Mouse (Mus musculus) right cerebral cortex, adult 2 months (tissue): ENCODE measurements around the gene Clec11a.

Experiments used
- DNase-seq, 2 experiments: peaks; one replicate each; pipeline ENCODE4 v3.0.0; 2021 to 2022; ENCODE audit warnings: low spot score in 2 of 2

The Clec11a gene

GRCm38 (mm10) chr7:44280959-44281358, 25.7 kb downstream of the Clec11a start:
- no peak for DNase-seq

- peak; percentile 55 to 63 for DNase-seq
Observed at GRCm38 (mm10) chr7:44277250-44277622, 29.5 kb downstream of the Clec11a start.

GRCm38 (mm10) chr7:44276461-44277249, 30.0 kb downstream of the Clec11a start:
- no peak for DNase-seq

GRCm38 (mm10) chr7:44275546-44275945, 31.2 kb downstream of the Clec11a start:
- DNase-seq, result no peak

- DNase-seq, result no peak
Observed at GRCm38 (mm10) chr7:44274096-44274495, 32.6 kb downstream of the Clec11a start.

GRCm38 (mm10) chr7:44273446-44273845, 33.3 kb downstream of the Clec11a start:
- no peak for DNase-seq

GRCm38 (mm10) chr7:44272546-44272945, 34.2 kb downstream of the Clec11a start:
- DNase-seq, result no peak

GRCm38 (mm10) chr7:44271309-44271708, 35.4 kb downstream of the Clec11a start:
- DNase-seq, result no peak

- no peak for DNase-seq
Observed at GRCm38 (mm10) chr7:44269397-44269796, 37.3 kb downstream of the Clec11a start.

GRCm38 (mm10) chr7:44268117-44268516, 38.6 kb downstream of the Clec11a start:
- no peak for DNase-seq

- DNase-seq, result peak; percentile 99
Observed at GRCm38 (mm10) chr7:44262791-44263643, 43.7 kb downstream of the Clec11a start.

GRCm38 (mm10) chr7:44261147-44261546, 45.6 kb downstream of the Clec11a start, which contains the start of gene Gm15517:
Gene Gm15517 (plus strand): TSS chr7:44261447.
- DNase-seq, result no peak

GRCm38 (mm10) chr7:44260410-44260809, 46.3 kb downstream of the Clec11a start:
- no peak for DNase-seq

GRCm38 (mm10) chr7:44257278-44257677, 49.4 kb downstream of the Clec11a start, which contains the start of gene Acp4:
Gene Acp4 (minus strand): TSS chr7:44257378.
- no peak for DNase-seq

GRCm38 (mm10) chr7:44254930-44255329, 51.8 kb downstream of the Clec11a start:
- DNase-seq, result no peak

- DNase-seq, result no peak
Observed at GRCm38 (mm10) chr7:44253023-44253616, 53.6 kb downstream of the Clec11a start.
